Mouse (Mus musculus): ENCODE measurements around the gene Phc1.

DNA sequence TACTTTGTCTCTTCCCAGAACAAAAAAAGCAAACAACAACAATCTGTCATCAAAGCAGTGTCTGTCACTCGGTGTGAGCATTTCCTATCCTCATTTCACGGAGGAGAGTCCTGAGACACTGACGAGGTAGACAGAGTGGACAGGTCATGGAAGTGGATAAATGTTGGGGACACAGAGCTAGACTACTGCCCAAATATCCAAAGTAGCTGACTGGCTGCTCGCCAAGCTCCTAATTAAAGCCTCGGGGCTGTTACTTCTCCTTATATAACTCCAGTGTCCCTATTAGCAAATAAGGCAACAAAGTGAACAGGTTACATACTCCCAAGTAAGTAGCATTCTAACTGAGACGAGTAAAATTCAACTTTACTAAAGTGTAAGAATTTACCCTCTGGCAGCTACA lies 2.8 kb downstream of the Phc1 start:
- TF ChIP-seq CTCF (IDR thresholded peaks at IDR 0.05; ENCODE audit: extremely low read depth, insufficient read length, insufficient replicate concordance, low read depth, low read length) (no peak), POLR2A (IDR thresholded peaks at IDR 0.05; ENCODE audit: low read depth, low read length) (no peak)
